Mouse (Mus musculus) neural tube, embryonic 13.5 days (tissue): ENCODE data around the gene Ccdc85a. TPM values are rescaled to one million over a fixed set of nuclear protein-coding genes. Genes with fewer than 3 reads are reported as not detected.
"Not testable (repeated sequence)": the region's sequence is repeated elsewhere in the genome, so short reads cannot be mapped to it uniquely, and the experiment has no call there.

Experiments used
- ATAC-seq: fragments of 200-750 bp; cut with Nextera tagmentation; 2 replicates; pipeline ENCODE4 v1.8.0; 2017; ENCODE audit warnings: low read depth, mild to moderate bottlenecking, moderate TSS enrichment, moderate library complexity
- H3K27ac ChIP-seq: fragments of 300-500 bp; sonication (generic); replicated peaks from 2 replicates; pipeline ENCODE4 v1.5.1; 2015; ENCODE audit warnings: moderate library complexity, mild to moderate bottlenecking, inconsistent platforms
- H3K27me3 ChIP-seq: fragments of 300-500 bp; sonication (generic); 2 replicates; pipeline ENCODE4 v1.6.1; 2015; ENCODE audit warnings: mild to moderate bottlenecking, inconsistent platforms
- H3K36me3 ChIP-seq: fragments of 300-500 bp; sonication (generic); 2 replicates; pipeline ENCODE4 v1.6.1; 2015; ENCODE audit warnings: mild to moderate bottlenecking, inconsistent platforms
- H3K4me1 ChIP-seq: fragments of 300-500 bp; sonication (generic); replicated peaks from 2 replicates; pipeline ENCODE4 v1.6.1; 2015; ENCODE audit warnings: inconsistent platforms
- H3K4me2 ChIP-seq: fragments of 300-500 bp; sonication (generic); 2 replicates; pipeline ENCODE4 v1.6.1; 2015; ENCODE audit warnings: inconsistent platforms, mild to moderate bottlenecking, moderate library complexity
- H3K4me3 ChIP-seq: fragments of 300-500 bp; sonication (generic); 2 replicates; pipeline ENCODE4 v1.5.1; 2015; ENCODE audit warnings: mild to moderate bottlenecking, inconsistent platforms
- H3K9ac ChIP-seq: fragments of 300-500 bp; sonication (generic); 2 replicates; pipeline ENCODE4 v1.6.1; 2015; ENCODE audit warnings: moderate library complexity, mild to moderate bottlenecking, inconsistent platforms
- H3K9me3 ChIP-seq: fragments of 300-500 bp; sonication (generic); 2 replicates; pipeline ENCODE4 v1.6.1; 2016; ENCODE audit warnings: inconsistent platforms
- WGBS: fragments of 180-500 bp; shearing (Covaris S2); methylation state at CpG from one replicate; pipeline ENCODE4 v1.1.7; 2015; 5-methylcytosine and 5-hydroxymethylcytosine counted together
- polyA plus RNA-seq: library from polyadenylated mRNA; unstranded; fragments of >200 nt; fragmentation: Nextera tagmentation; extraction: Ambion mirVana; gene quantifications from 2 replicates; pipeline ENCODE4 v1.2.1, GENCODE M21; 2015

Ccdc85a gene
- polyA plus RNA-seq, 1 experiment from 2014 or later = 24.7 TPM

GRCm38 (mm10) chr11:28397166-28397565, 187.0 kb downstream of the Ccdc85a start:
- Histone ChIP-seq H3K27me3 (no peaks in the 10 kb centered on the region), H3K4me2 (no peak overlapping the region), H3K36me3 (no peaks in the 10 kb centered on the region), H3K4me1 (no peaks in the 10 kb centered on the region), H3K9ac (no peak overlapping the region), H3K27ac (no peak overlapping the region), H3K9me3 (no peaks in the 10 kb centered on the region), H3K4me3 (no peak overlapping the region)
- WGBS = 51% methylated on average over 1 of the region's 1 CpGs
- ATAC-seq = no peak

- Histone ChIP-seq H3K27me3 (no peaks in the 10 kb centered on the region), H3K36me3 (no peaks in the 10 kb centered on the region), H3K27ac (no peak overlapping the region), H3K4me1 (no peaks in the 10 kb centered on the region), H3K9me3 (no peaks in the 10 kb centered on the region), H3K9ac (no peak overlapping the region), H3K4me2 (no peak overlapping the region), H3K4me3 (no peak overlapping the region)
- no peak for ATAC-seq
Observed at GRCm38 (mm10) chr11:28375891-28376290, 208.2 kb downstream of the Ccdc85a start.

GRCm38 (mm10) chr11:28374636-28375035, 209.5 kb downstream of the Ccdc85a start:
- no peak overlapping the region for H3K9ac ChIP-seq
- no peaks in the 10 kb centered on the region for H3K27me3 ChIP-seq
- no peaks in the 10 kb centered on the region for H3K4me1 ChIP-seq
- H3K36me3 ChIP-seq = no peaks in the 10 kb centered on the region
- H3K9me3 ChIP-seq = no peaks in the 10 kb centered on the region
- H3K4me3 ChIP-seq = no peak overlapping the region
- no peak for ATAC-seq
- no peak overlapping the region for H3K27ac ChIP-seq
- no peak overlapping the region for H3K4me2 ChIP-seq

GRCm38 (mm10) chr11:28371381-28371780, 212.7 kb downstream of the Ccdc85a start:
- not testable (repeated sequence) for H3K27ac ChIP-seq, H3K36me3 ChIP-seq, H3K4me2 ChIP-seq, H3K9me3 ChIP-seq, H3K4me3 ChIP-seq, H3K27me3 ChIP-seq, H3K9ac ChIP-seq, H3K4me1 ChIP-seq, ATAC-seq
- 73% methylated on average over 5 of the region's 5 CpGs for whole genome bisulfite sequencing

- ATAC-seq = peak; percentile 52
- WGBS = 48% methylated on average over 2 of the region's 2 CpGs
- Histone ChIP-seq H3K9ac (peak overlapping the region; percentile 71), H3K4me3 (peak overlapping the region; percentile 40), H3K4me2 (peak overlapping the region; percentile 60), H3K27me3 (peaks cover 4% of the 10 kb centered on the region; the same call in 1 of the 2 replicates), H3K27ac (peak overlapping the region; percentile 77), H3K36me3 (no peaks in the 10 kb centered on the region), H3K9me3 (no peaks in the 10 kb centered on the region), H3K4me1 (peaks cover 13% of the 10 kb centered on the region)
Observed at GRCm38 (mm10) chr11:28365929-28366244, 218.2 kb downstream of the Ccdc85a start.

DNA sequence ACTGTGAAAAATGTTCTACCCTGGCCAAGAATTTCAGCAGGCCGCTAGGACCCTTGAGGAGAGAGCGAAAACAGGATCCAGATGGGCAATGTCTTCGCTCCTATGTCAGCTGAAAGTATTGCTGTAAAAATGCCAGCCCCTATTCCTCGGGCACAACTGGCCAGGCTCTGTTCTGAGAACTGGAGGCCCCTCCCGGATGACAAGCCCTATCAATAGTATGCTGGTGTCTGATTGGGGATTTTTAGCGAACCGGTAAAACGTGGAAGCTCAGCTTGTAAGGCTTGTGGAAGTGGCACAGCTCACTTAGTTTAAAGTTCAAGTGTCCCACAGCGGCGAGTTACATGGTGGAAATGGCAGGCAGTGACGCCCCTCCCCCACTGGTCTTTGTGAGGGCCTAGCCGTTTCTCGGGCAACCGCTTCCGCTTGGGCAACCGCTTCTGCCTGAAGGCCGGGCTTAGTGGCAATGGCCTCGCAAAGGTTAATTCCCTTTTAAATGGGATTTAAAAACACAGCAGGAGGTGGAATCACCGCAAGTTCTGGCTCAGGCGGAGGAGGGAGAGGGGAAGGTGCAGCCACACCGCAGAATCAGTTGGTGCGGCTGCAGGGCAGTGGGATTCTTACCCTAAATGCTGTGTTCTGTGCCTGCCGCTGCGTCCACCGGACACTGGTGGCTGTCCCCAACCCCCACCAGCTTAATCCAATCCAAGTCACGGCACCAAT, 218.8 kb downstream of the Ccdc85a start:
- Histone ChIP-seq H3K36me3 (no peaks in the 10 kb centered on the region), H3K4me3 (peak overlapping the region; percentile 40), H3K9me3 (no peaks in the 10 kb centered on the region), H3K9ac (peak overlapping the region; percentile 71), H3K4me2 (peak overlapping the region; percentile 60), H3K4me1 (peaks cover 13% of the 10 kb centered on the region), H3K27ac (peak overlapping the region; percentile 77), H3K27me3 (peaks cover 4% of the 10 kb centered on the region; the same call in 1 of the 2 replicates)
- WGBS = 7% methylated on average over 26 of the region's 26 CpGs
- peak; percentile 94 for ATAC-seq

GRCm38 (mm10) chr11:28343465-28343864, 240.7 kb downstream of the Ccdc85a start:
- H3K4me1 ChIP-seq = no peaks in the 10 kb centered on the region
- no peak for ATAC-seq
- H3K4me2 ChIP-seq = no peak overlapping the region
- no peaks in the 10 kb centered on the region for H3K27me3 ChIP-seq
- no peaks in the 10 kb centered on the region for H3K9me3 ChIP-seq
- no peaks in the 10 kb centered on the region for H3K36me3 ChIP-seq
- WGBS = 90% methylated on average over 2 of the region's 2 CpGs
- H3K27ac ChIP-seq = no peak overlapping the region
- H3K4me3 ChIP-seq = no peak overlapping the region
- no peak overlapping the region for H3K9ac ChIP-seq

DNA sequence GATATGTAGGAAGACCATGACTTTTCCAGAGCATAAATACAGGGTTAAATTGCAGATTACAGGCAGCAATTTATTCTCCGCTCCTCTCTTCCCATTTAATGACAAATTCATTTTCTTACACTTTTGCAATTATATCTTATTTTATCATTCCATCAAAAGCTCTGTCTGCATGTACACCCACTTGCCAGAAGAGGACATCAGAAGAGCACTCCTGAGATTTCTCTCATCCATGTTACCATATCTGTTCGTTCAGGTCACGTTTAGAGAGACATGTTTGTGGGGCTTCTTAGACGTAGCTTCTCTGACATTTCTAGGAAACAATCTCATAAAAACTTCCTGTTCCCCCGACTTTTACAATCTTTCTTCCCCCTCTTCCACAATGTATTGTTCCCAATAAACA, 242.2 kb downstream of the Ccdc85a start:
- Histone ChIP-seq H3K27ac (no peak overlapping the region), H3K27me3 (no peaks in the 10 kb centered on the region), H3K9ac (no peak overlapping the region), H3K4me3 (no peak overlapping the region), H3K4me1 (no peaks in the 10 kb centered on the region), H3K4me2 (no peak overlapping the region), H3K9me3 (no peaks in the 10 kb centered on the region), H3K36me3 (no peaks in the 10 kb centered on the region)
- ATAC-seq = no peak
- WGBS = 73% methylated on average over 5 of the region's 5 CpGs

DNA sequence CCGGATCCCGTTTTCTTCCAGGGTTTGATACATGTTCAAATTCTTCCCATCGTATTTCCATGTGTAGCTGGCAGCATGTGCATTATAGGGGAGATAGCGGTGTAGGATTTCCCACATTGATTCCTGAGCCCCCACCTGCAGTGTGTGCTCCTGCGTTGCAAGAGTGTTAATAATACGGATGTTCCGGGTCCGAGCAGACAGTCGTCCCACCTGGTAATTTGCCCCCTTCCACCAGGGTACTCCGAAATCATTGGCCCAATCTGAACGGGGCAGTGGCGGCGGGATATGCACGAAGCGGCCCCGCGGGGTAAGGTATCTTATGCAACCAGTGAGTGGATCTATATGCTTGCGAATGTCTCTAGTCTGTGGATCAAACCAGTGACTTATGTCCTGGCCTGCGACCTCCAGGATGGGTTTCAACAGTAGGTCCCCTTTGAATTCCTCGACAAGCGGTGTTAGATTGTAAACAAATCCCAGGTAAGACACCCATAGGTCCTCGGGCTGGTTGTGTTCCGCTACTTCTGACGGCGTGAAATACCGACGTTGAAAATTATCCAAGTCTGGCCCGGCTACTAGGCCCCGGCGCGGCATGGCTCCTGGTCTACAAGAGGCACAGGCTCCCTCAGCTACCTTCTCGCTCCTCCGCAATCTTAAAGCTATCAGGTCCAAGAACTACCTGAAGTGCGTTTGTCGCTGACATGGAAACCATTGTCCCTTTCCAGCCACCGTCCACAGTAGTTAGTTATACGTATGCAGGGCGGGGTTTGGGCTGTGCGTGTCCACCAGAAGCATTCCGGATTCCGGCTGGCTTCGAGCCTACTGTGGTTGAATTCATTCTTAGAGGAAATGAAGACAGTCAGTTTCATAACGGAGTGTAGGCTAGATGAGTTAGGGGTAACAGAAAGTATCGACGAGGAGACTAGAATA, 244.6 kb downstream of the Ccdc85a start, which contains the start of gene Gm6685:
Gene Gm6685 (minus strand): TSS at position 644 of the 927 bp plus-strand sequence.
- WGBS = 95% methylated on average over 45 of the region's 45 CpGs
- not testable (repeated sequence) for H3K9me3 ChIP-seq, H3K27me3 ChIP-seq, H3K4me3 ChIP-seq, H3K9ac ChIP-seq, H3K36me3 ChIP-seq, ATAC-seq, H3K4me2 ChIP-seq, H3K4me1 ChIP-seq, H3K27ac ChIP-seq

Other genes with a start within 250 kb of the Ccdc85a start
- gene Gm6685, start 244.5 kb downstream of the Ccdc85a start, polyA plus RNA-seq = not detected in 2 replicates